Mouse (Mus musculus) left cerebral cortex, postnatal 14 days (tissue): ENCODE measurements around the gene Efnb3. TPM values are rescaled to one million over a fixed set of nuclear protein-coding genes. Genes with fewer than 3 reads are reported as not detected.

Experiments used
- DNase-seq, 2 experiments: peaks; one replicate each; pipeline ENCODE4 v3.0.0; 2021 to 2022; ENCODE audit warnings: low spot score in 2 of 2, mixed read lengths in 1 of 2
- intact Hi-C: fragments of 180-260 bp; cut with DNase I; formaldehyde crosslinking; loops from one replicate; pipeline ENCODE4 v1.15.1; 2025
- total RNA-seq, 2 experiments: library from RNA; stranded (reverse); gene quantifications; 2 replicates each; pipeline ENCODE4 v1.2.3; 2021

Gene Efnb3
- total RNA-seq, 2 experiments from 2014 or later = 71.8 to 100 TPM

DNA sequence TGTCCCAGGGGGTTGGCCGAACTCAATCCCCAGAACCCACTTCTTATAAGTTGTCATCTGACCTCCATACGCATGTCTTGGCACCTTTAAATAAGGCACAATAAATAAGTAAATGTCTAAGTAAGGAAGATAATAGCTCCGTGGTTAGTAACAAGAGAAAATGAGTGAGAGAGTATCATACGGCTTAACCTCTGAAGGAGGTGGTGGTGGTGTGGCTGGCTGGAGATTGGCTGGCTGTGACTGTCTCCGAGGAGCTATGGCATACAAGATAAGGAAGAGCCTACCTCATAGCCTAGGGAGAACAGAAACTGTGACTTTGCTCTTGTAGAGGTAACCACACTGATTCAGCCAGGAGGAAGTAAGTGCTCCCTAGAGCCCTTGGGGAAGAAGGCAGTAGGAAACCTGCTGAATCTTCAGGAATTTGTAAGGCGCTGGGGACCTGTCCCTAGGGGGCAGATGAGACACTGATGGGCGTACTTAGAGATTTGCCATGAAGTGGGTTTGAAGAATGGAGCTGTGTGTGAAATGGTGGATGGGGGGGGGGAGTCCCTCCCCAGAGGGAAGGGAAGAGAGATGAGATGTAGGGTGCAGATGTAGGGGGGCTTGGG, 25.8 kb upstream of the Efnb3 start:
- DNase-seq = no peak
- intact Hi-C loops = no loop called here

DNA sequence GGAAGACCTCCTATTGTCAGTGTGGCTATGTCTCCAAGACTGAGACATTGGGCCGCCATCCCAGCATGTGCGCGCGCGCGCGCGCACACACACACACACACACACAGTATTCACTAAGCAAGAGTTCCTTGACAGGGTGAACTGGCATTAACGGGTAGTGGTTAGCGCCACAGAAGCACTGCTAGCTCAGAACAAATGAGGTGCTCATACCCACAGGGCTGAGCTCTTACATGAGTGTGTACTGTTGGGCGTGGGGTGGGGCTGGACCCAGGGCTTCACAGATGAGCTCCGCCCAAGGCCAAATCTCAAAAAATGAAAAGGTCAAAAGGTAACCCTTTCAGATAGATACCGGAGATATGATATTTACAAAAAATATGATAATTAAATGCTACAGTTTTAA, 24.9 kb upstream of the Efnb3 start:
- DNase-seq = no peak
- intact Hi-C loops = no loop called here

DNA sequence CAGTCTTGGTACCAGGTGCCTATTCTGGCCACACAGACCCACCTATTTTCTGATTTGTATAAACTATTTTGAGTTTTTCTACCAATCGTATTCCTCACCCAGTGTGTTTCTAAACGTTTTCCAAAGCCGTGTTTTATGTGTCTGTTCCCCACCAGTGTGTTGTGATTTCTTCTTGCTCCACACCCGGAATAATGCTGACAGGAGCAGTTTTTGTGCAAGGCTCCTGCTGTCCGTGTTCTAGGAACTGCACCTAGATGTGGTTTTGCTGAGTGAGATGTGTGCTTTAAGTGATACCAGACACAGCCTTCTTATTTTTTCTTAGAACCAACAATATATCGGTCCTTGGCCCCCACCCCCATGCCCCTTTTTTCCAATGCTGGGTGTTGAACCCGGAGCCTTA, 24.0 kb upstream of the Efnb3 start:
- intact Hi-C loops = no loop called here

DNA sequence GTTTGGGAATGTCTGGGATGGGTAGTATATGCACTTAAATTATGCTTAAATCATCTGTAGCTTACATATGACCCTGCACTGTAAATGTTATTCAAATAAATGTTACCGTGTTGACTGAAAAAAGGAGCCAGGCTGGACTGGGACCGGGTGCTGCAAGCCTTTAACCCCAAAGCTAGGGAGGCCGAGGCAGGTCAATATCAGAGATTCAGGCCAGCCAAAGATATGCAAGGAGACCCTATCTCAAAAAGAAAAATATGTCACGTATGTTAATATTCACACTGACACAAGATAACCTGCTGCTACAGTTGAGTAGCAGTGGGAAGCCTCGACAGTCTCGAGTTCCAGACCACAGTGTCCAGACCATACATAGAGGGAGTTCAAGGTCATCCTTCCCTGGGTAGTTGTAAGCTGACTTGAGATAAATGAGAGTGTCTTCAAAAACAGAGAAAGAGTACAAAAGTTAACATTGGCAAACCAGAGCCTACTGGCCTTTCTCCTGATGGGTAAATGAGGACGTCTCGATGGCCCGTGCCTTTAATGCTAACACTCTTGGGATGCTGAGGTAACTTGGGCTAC, 22.3 kb upstream of the Efnb3 start:
- intact Hi-C loops = no loop called here
- no peak for DNase-seq

More for the DNA sequence above, 24.0 kb upstream of the Efnb3 start:
- DNase-seq = no peak

DNA sequence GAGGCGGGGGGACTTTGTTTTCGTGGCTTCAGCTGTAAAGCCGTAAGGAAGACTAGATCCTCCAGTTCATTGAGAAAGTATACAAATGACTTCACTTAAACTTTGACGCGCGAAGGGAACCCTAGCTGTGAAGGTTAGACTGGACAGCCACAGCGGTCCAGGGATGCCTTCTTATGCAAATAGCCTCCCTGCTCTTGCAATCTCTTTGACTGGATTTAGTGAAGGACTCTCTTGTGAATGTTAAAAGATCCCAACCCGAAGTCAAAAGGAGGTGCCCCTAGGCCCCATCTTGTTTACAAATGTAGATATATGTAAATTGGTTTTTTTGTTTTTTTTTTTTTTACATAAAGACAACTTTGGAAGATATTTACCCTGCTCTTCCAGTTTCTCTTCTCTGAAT, 21.8 kb upstream of the Efnb3 start:
- DNase-seq = no peak
- intact Hi-C loops = loop anchor here (2.0 kb wide), 1 partner anchor 33 kb away; no protein-coding TSS in a partner anchor

DNA sequence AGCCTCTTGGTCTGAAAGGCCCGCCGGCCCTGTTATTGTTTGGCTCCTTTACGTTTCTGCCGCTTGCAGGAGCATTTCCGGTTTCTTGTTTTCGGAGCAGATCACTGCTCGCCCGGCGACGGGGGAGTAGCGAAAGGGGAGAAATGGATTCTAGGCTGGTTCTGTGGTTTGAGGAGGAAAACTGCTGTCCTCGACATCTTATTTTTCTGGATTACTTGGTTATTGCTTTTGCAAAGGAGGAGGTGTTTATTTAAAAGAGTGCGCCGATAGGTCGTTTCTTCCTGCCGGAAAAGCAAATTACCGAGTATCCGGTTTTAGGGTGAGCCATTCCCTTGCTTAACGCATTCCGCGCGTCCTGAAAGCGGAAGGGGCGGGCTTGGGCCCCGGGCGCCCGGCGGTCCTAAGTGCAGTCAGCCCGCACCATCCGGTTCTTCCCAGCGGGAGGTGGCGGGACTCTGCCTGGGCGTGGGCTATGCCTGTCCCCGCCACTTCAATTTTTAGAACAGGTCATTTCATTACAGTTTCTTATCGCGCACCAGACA, 21.2 kb upstream of the Efnb3 start:
- DNase-seq = peak; percentile 90 to 92
- intact Hi-C loops = loop anchor here (2.0 kb wide), 1 partner anchor 34 kb away; no protein-coding TSS in a partner anchor

DNA sequence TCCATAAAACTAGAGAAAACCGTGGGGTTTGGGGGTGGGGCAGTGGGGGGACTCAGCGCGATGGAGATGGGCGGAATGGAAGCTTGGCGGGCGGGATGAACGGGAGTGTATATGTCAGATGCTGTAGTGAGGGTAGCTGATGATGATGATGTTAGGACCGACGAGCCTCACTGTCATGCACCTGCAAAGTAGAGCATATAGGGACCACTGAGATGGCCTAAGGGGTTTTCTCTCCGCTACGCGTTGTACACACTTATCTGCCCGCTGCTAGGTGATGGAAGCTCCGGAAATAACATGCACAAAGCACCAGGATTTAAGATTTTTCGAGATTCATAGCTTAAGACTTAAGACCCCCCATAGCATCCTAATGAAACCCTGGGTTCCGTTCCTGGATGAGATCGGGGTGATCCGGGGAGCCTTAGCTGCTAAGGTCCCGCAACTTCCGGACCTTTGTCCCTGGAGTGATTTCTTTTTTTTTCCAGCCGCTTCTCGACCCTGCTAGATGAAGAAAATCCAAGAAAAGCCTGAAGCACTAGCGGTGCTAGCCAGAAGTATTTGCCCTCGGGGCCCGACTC, 20.7 kb upstream of the Efnb3 start:
- DNase-seq = no peak
- intact Hi-C loops = loop anchor here (2.0 kb wide), 1 partner anchor 34 kb away; no protein-coding TSS in a partner anchor

DNA sequence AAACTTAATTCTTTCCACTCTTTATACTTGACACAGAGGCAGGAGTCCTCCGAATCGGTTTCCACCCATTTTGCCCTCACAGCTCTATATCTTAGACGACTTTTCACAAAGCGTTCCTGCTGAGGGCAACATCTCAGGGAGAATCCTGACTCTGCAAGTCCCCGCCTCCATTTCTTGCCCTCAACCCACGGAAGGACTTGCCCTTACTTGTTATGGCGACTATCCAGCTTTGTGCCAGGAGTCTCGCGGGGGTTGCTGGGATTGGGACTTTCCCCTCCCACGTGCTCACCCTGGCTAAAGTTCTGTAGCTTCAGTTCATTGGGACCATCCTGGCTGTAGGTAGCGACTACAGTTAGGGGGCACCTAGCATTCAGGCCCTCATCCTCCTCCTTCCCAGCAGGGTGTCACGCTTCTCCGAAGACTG, 20.1 kb upstream of the Efnb3 start, which contains the start of the genes Wrap53 and Trp53:
Gene Wrap53, minus strand, starts transcription at position 165 of the 424 bp plus-strand sequence.
Gene Trp53, plus strand, starts transcription at position 269 of the 424 bp plus-strand sequence.
- peak; percentile 89 to 94 for DNase-seq
- intact Hi-C loops = loop anchor here (2.0 kb wide), 1 partner anchor 35 kb away; no protein-coding TSS in a partner anchor

DNA sequence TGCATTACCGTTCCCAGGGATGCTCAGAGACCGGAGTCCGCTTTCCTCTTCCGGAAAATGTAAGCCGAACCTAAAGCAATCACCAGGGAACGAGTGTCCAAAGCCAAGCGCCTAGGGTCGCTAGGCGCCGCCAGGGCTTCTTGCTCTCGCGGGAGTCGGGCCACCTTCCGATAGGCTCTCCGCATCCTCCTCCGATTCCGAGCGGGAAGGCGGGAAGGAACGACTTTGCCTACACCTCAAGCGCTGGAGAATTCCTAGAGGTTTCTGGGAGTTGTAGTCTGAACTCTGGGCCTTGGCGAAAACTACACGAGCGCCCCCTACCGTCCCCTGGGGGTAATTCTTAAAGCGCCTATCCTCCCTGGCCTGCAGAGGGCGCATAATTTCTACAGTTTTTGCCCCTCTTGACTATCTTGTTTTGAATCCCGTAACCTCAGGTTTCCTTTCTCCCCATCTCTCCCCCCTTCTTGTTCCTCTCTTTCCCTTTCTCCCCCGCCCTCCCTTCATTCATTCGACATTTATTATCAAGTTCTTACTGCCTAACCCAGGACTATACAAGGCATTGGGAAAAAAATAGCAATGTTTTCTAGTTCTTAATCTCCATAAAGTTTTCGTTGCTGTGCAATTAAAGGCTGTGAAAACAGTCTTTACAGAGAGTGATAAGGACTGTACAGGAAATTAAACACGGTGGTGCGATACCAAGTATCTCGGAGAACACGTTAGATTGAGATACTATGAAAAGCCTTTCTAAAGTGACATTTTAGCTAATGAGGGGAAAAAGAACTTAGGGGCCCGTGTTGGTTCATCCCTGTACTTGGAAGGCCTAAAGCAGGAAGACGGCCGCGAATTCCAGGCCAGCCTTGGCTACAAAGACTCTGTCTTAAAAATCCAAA, 19.4 kb upstream of the Efnb3 start:
- intact Hi-C loops = loop anchor here (2.0 to 5.0 kb wide), 3 partner anchors 33 to 47 kb away; no protein-coding TSS in a partner anchor
- peak; percentile 98 for DNase-seq

DNA sequence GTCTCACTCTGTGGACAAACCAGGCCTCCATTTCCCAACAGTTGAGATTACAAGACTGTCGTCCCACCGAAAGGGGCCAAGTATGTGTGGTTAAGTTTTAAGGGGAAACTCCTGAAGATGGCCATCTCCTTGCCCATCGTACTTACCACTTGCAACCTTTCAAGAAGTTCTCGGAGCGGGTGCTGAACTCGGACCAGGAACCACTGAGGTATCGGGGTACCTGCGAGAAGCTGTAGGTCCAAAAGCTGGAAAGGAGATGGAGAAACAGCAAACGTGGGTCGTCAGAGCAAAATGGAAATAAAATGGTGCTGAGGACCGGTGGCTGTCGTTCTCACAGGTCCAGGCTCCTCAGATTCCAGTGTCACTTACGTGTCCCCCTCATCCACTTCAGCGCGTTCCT, 18.3 kb upstream of the Efnb3 start:
- intact Hi-C loops = loop anchor here (2.0 to 5.0 kb wide), 2 partner anchors 32 to 46 kb away; no protein-coding TSS in a partner anchor
- no peak for DNase-seq

DNA sequence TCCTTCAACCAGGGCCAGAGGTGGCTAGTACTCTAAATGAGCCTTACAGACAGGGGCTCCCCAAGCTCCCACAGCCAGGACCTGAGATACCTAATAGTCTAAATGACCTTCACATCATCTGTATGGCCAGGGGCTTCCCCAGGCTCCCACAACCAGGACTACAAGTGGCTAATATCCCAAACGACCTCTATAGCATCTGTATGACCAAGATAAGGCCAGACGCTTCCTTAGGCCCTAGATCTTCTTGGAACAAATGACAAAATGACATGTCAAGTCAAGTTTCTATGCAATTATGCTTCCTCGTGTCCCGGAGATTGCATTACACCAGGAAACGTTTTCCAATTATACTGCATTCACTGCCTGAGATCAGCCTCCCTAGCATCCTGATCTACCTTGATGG, 16.3 kb upstream of the Efnb3 start:
- intact Hi-C loops = loop anchor here (5.0 kb wide), 1 partner anchor 44 kb away; no protein-coding TSS in a partner anchor
- DNase-seq = no peak

DNA sequence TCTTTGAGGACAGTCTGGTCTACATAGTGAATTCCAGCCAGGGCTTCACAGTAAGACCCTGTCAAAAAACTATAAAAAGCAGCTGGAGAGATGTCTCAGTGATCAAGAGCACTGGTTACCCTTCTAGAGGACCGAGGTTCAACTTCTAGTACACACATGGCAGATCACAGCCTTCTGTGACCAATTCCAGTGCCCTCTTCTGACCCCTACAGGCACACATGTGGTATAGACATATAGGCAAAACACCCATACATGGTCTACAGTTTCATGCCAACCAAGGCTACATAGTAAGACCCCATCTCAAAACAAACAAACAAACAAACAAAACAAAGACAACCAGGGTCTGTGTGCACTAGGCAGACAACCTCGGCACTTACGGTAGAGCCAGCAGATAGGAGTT, 15.2 kb upstream of the Efnb3 start:
- intact Hi-C loops = loop anchor here (5.0 kb wide), 1 partner anchor 43 kb away; no protein-coding TSS in a partner anchor

DNA sequence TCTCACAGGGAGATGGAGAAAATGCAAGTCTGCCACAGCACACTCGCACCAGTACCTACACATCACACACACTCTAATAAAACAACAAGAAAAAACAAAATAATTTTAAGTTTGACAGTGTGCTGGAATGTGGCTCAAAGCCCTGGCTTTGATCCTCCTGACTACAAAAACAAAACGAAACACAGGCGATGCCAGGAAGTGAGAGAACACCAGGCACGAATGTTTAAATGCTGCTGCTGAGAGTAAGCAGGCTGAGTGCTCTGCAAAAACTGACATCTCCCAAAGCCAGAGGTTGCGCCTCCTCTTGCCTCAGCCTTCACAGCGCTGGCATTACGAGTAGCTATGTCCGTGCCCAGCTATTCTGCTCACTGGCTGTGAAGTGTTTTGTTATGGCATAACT, 5.1 kb upstream of the Efnb3 start:
- intact Hi-C loops = no loop called here
- no peak for DNase-seq

More for the DNA sequence above, 15.2 kb upstream of the Efnb3 start:
- DNase-seq = no peak

DNA sequence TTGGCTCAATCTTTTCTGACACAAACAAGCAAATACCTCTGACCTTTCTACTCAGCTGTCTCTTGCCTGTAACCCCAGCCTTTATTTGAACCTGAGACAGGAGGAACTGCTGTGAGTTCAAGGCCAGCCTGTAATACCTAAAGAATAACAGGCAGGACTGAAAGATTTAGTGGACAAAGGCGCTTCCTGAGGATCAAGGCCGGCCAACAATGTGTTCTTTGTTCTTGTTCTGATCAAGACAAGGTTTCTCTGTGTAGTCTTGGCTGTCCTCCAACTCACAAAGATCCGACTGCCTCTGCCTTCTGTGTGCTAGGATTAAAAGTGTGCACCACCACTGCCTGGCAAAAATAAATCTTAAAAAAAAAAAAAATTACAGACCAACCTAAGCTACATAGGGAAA, 4.4 kb upstream of the Efnb3 start:
- intact Hi-C loops = no loop called here
- DNase-seq = no peak

DNA sequence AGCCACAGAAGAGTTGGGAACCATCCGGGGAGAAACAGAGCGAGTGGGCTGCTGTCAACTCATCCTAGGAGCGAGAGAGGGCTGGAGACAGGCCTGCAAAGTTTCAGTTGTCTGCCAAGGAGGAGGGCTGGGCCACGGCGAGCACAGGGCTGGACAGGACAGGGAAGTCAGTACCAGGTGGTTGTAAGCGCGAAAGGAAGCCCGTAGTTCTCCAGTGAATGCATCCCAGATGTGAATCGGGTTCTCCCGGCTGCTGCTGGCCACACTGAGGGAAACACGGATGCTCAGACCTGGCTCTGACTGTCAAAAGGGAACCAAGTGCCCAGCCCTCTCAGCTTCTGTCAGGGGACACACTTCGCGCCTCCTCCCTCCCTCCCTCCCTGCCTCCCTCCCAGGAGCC, 3.4 kb upstream of the Efnb3 start:
- no peak for DNase-seq
- intact Hi-C loops = no loop called here

DNA sequence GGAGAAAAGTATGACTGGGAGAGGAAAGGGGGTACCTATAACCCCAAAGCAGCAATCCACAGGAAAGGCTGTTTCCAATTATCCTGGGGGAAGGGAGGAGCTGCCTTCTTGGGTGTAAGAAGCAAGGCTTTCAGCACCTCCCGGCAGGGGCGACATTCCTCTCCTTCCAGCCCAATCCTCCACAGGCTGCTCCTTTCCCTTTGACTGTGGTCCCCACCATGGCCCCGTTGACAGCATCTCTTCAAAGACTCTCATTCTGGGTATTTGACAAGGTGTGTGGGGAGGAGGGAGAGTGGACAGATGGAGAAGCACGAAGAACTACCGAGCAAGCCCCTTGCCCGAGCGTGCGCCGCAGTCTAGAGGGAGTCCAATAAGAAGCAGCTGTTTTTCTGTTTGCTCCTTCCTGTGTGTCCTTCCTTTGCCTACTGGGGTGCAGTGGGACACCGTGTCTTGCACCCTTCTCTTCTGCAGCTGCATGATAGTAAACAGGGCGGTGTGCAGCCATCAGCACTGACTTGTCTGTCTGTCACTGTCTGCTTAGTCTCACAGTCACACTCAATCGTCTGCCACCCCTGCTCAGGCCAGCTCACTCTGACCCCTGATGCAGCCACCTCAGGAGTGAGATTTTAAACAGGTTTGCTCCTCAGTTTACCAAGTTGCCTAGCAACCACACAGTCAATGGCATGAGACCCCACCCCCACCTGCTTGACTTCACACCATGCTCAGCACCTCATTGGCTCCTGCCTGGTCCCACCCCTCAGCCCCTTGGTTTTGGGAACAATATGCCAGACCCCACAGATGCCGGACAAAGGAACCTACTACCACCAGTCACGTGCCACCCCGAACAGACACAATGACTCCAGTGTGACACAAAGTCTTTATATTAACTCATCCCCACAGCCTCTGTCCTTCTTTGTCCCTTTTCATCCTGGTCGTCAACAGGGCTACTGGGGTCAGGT, 1.2 kb upstream of the Efnb3 start:
- intact Hi-C loops = no loop called here
- no peak for DNase-seq

DNA sequence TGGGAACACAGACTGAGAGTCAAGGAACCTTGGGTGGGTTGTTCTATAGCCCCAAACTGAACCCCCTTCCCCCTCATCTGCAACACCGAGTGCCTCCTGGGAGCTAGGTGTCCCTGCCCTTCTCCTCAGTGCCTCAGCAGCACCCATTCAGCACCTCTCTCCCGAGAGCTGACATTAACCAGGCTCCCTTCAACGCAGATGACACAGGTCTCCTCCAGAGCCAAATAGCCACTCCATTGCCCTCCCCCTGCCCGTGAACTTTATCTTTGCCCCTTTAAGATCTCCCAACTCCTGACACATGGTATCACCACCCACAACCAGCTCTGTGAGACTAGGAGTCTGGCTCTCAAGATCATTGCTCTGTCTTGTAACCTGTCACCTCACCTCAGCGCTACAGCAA, 822 bp downstream of the Efnb3 start:
- no peak for DNase-seq
- intact Hi-C loops = no loop called here

DNA sequence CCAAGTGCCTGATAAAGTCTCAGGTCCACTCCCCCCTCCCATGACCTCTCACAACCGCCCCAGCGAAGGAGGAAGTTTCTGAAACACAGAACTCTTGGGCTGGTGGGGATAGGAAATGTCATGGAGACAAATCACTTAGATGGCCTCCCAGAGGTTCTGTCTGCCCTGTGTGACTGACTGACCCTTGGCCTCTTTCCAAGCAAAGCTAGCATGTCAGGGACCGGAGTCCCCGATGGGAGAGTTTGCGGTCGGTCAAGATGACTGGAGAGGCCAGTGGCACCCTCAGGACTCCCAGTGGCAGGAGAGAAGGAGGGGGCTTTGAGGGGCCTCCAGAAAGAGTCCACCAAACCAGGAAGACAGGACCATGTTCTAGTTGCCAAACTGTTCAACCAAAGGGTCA, 1.2 kb downstream of the Efnb3 start:
- DNase-seq = no peak
- intact Hi-C loops = no loop called here
